Mouse (Mus musculus) forebrain, embryonic 11.5 days (tissue): ENCODE measurements around the gene Olfr1183. TPM values are rescaled to one million over a fixed set of nuclear protein-coding genes. Genes with fewer than 3 reads are reported as not detected.
"Not testable (repeated sequence)": the region's sequence is repeated elsewhere in the genome, so short reads cannot be mapped to it uniquely, and the experiment has no call there.

Experiments used
- ATAC-seq: fragments of 200-750 bp; cut with Nextera tagmentation; replicated peaks from 2 replicates; pipeline ENCODE4 v1.8.0; 2017; ENCODE audit warnings: moderate TSS enrichment; ENCODE audit not compliant: low FRiP score
- DNase-seq: peaks from one replicate; pipeline ENCODE4 v3.0.0-alpha.2; 2017; ENCODE audit warnings: low spot score
- H3K27ac ChIP-seq: fragments of 300-500 bp; sonication (generic); 2 replicates; pipeline ENCODE4 v1.5.1; 2014; ENCODE audit warnings: low read depth, low read length
- H3K27me3 ChIP-seq: fragments of 300-500 bp; sonication (generic); 2 replicates; pipeline ENCODE4 v1.6.1; 2014; ENCODE audit warnings: mild to moderate bottlenecking, low read length, mixed read lengths; ENCODE audit not compliant: control insufficient read depth, insufficient read depth
- H3K36me3 ChIP-seq: fragments of 300-500 bp; sonication (generic); 2 replicates; pipeline ENCODE4 v1.6.1; 2014; ENCODE audit warnings: mild to moderate bottlenecking, low read length, moderate library complexity, mixed read lengths; ENCODE audit not compliant: control insufficient read depth, insufficient read depth
- H3K4me1 ChIP-seq: fragments of 300-500 bp; sonication (generic); replicated peaks from 2 replicates; pipeline ENCODE4 v1.6.1; 2014; ENCODE audit warnings: low read length, mixed read lengths; ENCODE audit not compliant: control insufficient read depth, insufficient read depth
- H3K4me2 ChIP-seq: fragments of 300-500 bp; sonication (generic); 2 replicates; pipeline ENCODE4 v1.6.1; 2014; ENCODE audit warnings: low read depth, mild to moderate bottlenecking, low read length, moderate library complexity, mixed read lengths; ENCODE audit not compliant: severe bottlenecking
- H3K4me3 ChIP-seq: fragments of 300-500 bp; sonication (generic); 2 replicates; pipeline ENCODE4 v1.5.1; 2014; ENCODE audit warnings: low read depth, low read length
- H3K9ac ChIP-seq: fragments of 300-500 bp; sonication (generic); 2 replicates; pipeline ENCODE4 v1.6.1; 2014; ENCODE audit warnings: low read length
- H3K9me3 ChIP-seq: fragments of 300-500 bp; sonication (generic); 2 replicates; pipeline ENCODE4 v1.6.1; 2016; ENCODE audit warnings: low read length, mixed read lengths; ENCODE audit not compliant: control insufficient read depth
- WGBS: fragments of 180-500 bp; shearing (Covaris S2); extraction: QIAGEN DNeasy Blood & Tissue Kit; methylation state at CpG from one replicate; pipeline ENCODE4 v1.1.7; 2014; 5-methylcytosine and 5-hydroxymethylcytosine counted together
- polyA plus RNA-seq: library from polyadenylated mRNA; unstranded; fragments of >200 nt; fragmentation: Nextera tagmentation; extraction: Ambion mirVana; gene quantifications from 2 replicates; pipeline ENCODE4 v1.2.1, GENCODE M21; 2014

Gene Olfr1183
- polyA plus RNA-seq, result not detected in 2 replicates

DNA sequence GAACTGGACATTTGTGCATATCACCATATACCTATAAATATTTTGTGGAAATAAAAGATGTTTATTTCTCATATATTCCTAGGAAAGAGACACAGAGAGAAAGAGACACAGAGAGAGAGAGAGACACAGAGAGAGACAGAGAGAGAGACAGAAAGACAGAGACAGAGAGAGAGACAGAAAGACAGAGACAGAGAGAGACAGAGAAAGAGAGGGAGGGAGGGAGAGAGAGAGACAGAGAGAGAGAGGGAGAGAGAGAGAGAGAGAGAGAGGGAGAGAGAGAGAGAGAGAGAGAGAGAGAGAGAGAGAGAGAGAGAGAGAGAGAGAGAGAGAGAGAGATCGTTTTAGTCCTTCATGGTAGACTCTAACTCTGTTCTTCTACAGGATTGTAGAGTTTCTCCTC, at the start of gene Olfr1183:
TSS of gene Olfr1183 (plus strand) at position 301 of the 400 bp plus-strand sequence.
- H3K4me3 ChIP-seq, DNase-seq, H3K4me1 ChIP-seq, H3K4me2 ChIP-seq, ATAC-seq, H3K9me3 ChIP-seq, H3K36me3 ChIP-seq, H3K27me3 ChIP-seq, H3K9ac ChIP-seq, H3K27ac ChIP-seq: not testable (repeated sequence)
- WGBS, result 79% methylated on average over 1 of the region's 1 CpGs

DNA sequence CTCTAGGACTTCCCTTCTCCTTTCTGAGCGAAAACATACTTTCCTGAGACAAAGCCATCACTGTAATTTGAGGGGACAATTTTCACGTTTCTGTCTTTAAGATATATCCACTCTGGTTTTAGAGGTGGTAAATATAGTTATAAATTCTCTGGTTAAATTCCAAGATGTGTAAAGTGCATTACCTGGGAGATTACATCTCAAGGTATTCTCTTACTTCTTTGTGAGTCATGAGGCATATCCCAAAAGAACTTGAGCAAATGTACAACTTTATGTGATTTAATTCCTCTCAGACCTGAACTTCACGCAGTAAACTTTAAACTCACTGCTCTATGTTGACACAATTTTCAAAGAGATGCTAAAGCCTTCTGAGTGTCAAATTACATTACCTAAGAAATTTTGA, 48.3 kb upstream of the Olfr1183 start, which contains the start of gene Olfr1179:
TSS of gene Olfr1179 (minus strand) at position 101 of the 400 bp plus-strand sequence.
- DNase-seq (no peak), ATAC-seq (no peak)
- no peaks in the 10 kb centered on the region for H3K4me1 ChIP-seq
- no peaks in the 10 kb centered on the region for H3K27me3 ChIP-seq
- H3K27ac ChIP-seq, result no peak within 1 kb of the TSS
- H3K9ac ChIP-seq, result no peak within 1 kb of the TSS
- H3K36me3 ChIP-seq, result no peaks in the 10 kb centered on the region
- no peak within 1 kb of the TSS for H3K4me2 ChIP-seq
- no peaks in the 10 kb centered on the region for H3K9me3 ChIP-seq
- WGBS, result 94% methylated on average over 3 of the region's 3 CpGs
- no peak within 1 kb of the TSS for H3K4me3 ChIP-seq

DNA sequence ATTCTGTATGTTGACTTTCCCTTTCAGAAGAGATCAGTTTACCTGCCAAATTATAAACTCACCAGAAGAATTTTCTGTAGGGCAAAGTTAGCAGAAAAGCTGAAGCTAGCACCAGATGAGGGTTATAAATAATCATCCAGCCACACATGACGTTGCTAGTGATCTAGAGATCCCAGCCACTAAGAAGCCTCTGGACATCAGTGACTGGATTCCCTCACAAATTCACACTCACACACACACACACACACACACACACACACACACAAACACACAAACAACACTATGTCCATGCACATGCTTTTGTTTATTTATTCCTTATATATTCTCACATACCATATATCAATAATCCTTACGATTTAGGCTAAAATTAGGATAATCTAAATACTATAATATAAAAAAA, 35.6 kb upstream of the Olfr1183 start, which contains the start of gene Olfr1180:
TSS of gene Olfr1180 (minus strand) at position 101 of the 400 bp plus-strand sequence.
- Histone ChIP-seq H3K9ac (no peak within 1 kb of the TSS), H3K4me1 (no peaks in the 10 kb centered on the region), H3K4me2 (no peak within 1 kb of the TSS), H3K27ac (no peak within 1 kb of the TSS), H3K9me3 (no peaks in the 10 kb centered on the region), H3K36me3 (no peaks in the 10 kb centered on the region), H3K4me3 (no peak within 1 kb of the TSS), H3K27me3 (no peaks in the 10 kb centered on the region)
- DNase-seq, result no peak
- ATAC-seq, result no peak
- WGBS, result 78% methylated on average over 2 of the region's 2 CpGs

DNA sequence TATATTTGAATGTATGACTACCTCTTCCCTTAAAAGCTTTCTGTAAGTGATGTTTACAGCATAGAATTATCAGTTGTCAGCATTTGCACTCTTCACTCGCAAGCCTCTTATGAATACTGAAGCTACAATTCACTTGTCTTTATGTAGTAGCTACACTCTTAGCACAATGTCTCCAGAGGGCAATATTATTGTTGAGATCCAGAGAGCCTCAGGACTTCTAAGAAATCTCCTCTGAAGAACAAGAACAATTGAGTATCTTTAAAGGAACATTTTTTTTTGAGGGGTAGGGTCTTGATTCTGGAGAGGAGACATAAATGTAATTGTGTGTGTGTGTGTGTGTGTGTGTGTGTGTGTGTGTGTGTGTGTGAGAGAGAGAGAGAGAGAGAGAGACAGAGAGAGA, 28.6 kb upstream of the Olfr1183 start, which contains the start of gene Olfr1181:
TSS of gene Olfr1181 (minus strand) at position 101 of the 400 bp plus-strand sequence.
- H3K27me3 ChIP-seq, result no peaks in the 10 kb centered on the region
- no peaks in the 10 kb centered on the region for H3K36me3 ChIP-seq
- H3K9ac ChIP-seq, result no peak within 1 kb of the TSS
- H3K4me3 ChIP-seq, result no peak within 1 kb of the TSS
- WGBS, result 87% methylated on average over 1 of the region's 1 CpGs
- no peak for DNase-seq
- H3K27ac ChIP-seq, result no peak within 1 kb of the TSS
- no peak within 1 kb of the TSS for H3K4me2 ChIP-seq
- no peak for ATAC-seq
- no peaks in the 10 kb centered on the region for H3K9me3 ChIP-seq
- no peaks in the 10 kb centered on the region for H3K4me1 ChIP-seq

DNA sequence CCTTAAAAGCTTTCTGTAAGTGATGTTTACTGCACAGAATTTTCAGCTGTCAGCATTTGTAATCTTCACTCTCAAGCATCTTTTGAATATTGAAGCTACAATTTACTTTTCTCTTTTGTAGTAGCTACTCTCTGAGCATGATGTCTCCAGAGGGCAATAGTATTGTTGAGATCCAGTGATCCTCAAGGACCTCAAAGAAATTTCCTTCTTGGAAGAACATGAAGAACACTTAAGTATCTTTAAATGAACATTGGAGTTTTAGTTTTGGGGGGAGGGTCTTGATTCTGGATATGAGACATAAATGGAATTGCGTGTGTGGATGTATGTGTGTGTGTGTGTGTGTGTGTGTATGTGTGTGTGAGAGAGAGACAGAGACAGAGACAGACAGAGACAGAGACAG, 5.6 kb upstream of the Olfr1183 start, which contains the start of gene Gm13757:
TSS of gene Gm13757 (minus strand) at position 101 of the 400 bp plus-strand sequence.
- Histone ChIP-seq H3K27ac (no peak within 1 kb of the TSS), H3K9ac (no peak within 1 kb of the TSS), H3K9me3 (no peaks in the 10 kb centered on the region), H3K4me3 (no peak within 1 kb of the TSS), H3K36me3 (no peaks in the 10 kb centered on the region), H3K4me2 (no peak within 1 kb of the TSS), H3K27me3 (no peaks in the 10 kb centered on the region), H3K4me1 (no peaks in the 10 kb centered on the region)
- WGBS, result 93% methylated on average over 1 of the region's 1 CpGs
- no peak for DNase-seq
- ATAC-seq, result no peak

DNA sequence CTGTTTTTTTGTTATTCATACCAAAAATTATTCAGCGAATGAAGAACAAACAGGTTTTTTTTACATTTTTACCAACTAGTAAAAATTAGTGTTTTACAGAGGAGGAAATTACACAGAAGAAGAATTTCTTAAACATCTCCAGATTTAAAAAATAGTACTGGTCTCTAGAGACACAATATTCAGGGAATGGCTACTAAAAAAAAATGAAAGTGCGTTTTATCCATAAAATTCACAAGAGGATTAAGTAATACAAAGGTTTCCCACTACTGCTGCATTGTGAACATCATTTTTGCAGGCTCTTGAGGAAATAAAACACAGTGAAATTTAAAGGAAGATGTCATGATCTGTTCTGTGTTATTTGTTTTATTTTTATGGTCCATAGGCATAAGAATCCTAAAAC, 28.6 kb downstream of the Olfr1183 start, which contains the start of gene Olfr1184:
TSS of gene Olfr1184 (plus strand) at position 301 of the 400 bp plus-strand sequence.
- H3K9ac ChIP-seq, result no peak within 1 kb of the TSS
- H3K27ac ChIP-seq, result no peak within 1 kb of the TSS
- H3K4me3 ChIP-seq, result no peak within 1 kb of the TSS
- no peaks in the 10 kb centered on the region for H3K4me1 ChIP-seq
- DNase-seq, result no peak
- H3K9me3 ChIP-seq, result no peaks in the 10 kb centered on the region
- H3K36me3 ChIP-seq, result no peaks in the 10 kb centered on the region
- no peak for ATAC-seq
- 89% methylated on average over 2 of the region's 2 CpGs for WGBS
- H3K27me3 ChIP-seq, result no peaks in the 10 kb centered on the region
- no peak within 1 kb of the TSS for H3K4me2 ChIP-seq

- no peak within 1 kb of the TSS for H3K4me3 ChIP-seq
- no peaks in the 10 kb centered on the region for H3K27me3 ChIP-seq
- no peak within 1 kb of the TSS for H3K9ac ChIP-seq
- 83% methylated on average over 2 of the region's 2 CpGs for WGBS
- H3K4me1 ChIP-seq, result no peaks in the 10 kb centered on the region
- no peaks in the 10 kb centered on the region for H3K36me3 ChIP-seq
- ATAC-seq (no peak), DNase-seq (no peak)
- H3K27ac ChIP-seq, result no peak within 1 kb of the TSS
- H3K9me3 ChIP-seq, result no peaks in the 10 kb centered on the region
- no peak within 1 kb of the TSS for H3K4me2 ChIP-seq
Measured at GRCm38 (mm10) chr2:88493020-88493419, 38.4 kb downstream of the Olfr1183 start, which contains the start of gene Olfr1185-ps1. Gene Olfr1185-ps1 (plus strand): TSS chr2:88493320.

DNA sequence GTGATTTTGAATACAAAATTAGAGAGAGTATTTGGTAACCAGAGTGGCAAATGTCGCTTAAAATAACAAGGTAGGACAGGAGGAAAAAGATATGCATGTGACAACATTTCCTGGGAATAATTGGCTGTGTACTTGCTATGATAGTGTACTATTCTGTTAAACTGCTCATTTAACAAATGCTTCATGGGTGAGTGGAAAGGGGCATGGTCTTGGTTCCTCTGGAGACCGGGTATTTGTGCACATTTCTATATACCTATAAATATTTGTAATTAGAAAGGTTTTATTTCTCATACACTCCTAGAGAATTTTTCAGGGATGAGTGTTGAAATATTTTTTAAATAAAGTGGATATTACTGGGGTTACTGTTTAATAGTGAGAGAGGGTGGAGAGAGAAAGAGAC, 63.6 kb downstream of the Olfr1183 start, which contains the start of gene Olfr1186:
TSS of gene Olfr1186 (plus strand) at position 301 of the 400 bp plus-strand sequence.
- Histone ChIP-seq H3K36me3 (no peaks in the 10 kb centered on the region), H3K4me3 (no peak within 1 kb of the TSS), H3K9ac (no peak within 1 kb of the TSS), H3K9me3 (no peaks in the 10 kb centered on the region), H3K4me2 (no peak within 1 kb of the TSS), H3K27me3 (no peaks in the 10 kb centered on the region), H3K27ac (no peak within 1 kb of the TSS), H3K4me1 (no peaks in the 10 kb centered on the region)
- DNase-seq, result no peak
- 89% methylated on average over 2 of the region's 2 CpGs for WGBS
- no peak for ATAC-seq
